Mouse (Mus musculus): ENCODE measurements around the gene Prmt9.

Gene Prmt9

DNA sequence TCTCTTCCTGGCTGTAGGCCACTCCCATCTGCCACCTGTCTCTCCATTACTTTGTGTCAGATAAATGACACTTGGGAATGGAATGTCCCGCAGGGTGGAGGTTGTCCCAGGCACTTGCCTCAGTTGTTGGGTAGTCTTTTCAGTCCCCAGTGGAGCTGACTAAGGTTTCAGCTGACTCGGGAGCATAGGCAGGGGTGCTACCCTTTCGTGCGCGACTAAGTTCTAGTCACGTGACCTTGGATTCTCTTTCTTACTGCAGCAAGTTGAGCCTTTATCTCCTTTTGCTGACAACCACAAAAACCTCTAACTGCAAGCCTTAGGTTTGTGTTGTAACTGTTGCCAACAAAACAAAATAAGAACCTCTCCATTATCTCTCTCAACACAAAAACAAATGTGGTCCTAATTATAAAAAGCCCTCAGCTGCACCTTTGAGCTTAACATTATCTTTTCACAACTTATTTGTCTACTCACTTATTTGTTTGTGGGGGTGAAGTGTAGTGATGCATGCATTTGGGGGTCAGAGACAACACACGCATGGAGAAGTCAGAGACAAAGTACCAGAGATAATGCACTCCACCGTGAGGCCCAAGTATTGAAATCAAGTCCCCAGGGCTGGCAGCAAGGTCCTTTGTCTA is 14.7 kb upstream of the Prmt9 start:
- peak; percentile 28 for DNase-seq (ENCODE audit: low read depth, low spot score)

DNA sequence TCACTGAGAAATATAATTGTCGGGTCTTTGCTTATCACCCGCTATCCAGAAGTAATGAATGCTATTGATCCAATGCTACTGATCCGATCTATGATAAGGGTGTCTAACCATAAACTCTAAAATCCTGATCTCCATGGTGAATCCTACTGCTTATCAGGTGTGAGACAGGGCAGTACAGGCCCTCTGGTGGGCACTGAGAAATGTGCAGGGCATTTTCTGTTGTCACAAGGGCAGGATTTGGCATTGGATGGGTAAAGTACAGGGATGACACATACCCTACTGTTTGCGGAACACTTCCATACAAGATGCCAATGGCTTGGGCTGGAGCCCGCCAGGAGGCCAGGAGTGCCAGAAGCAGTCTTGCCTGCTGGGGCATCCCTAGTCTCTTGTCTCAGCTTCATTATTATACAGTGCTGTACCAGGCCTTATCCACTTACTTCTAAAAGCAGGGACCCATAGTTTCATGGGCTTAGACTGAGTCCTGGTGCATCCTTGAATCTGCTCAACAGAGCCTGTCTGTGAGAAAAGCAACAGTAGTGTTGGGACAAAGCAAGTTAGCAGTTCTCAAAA is 14.1 kb upstream of the Prmt9 start:
- peak; percentile 71 for DNase-seq (ENCODE audit: low read depth, low spot score)

DNA sequence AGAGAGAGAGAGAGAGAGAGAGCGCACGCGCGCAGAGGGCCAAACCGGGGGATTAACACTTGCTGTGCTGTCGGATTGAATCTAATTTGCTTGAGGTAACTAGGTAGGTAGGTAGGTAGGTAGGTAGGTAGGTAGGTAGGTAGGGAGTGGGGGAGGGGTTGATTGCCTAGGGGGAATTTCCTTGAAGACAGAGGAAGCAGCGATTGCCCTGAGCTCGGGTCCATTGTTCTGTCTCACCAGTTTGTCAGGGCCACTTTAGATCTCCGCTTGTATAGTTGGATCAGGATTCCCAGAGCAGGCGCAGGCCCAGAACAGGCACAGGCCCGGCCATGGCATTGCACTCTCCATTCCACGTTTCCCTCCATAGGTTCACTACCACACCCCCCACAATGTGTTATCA is 12.4 kb upstream of the Prmt9 start:
- DNase-seq (ENCODE audit: low read depth, low spot score) = no peak

DNA sequence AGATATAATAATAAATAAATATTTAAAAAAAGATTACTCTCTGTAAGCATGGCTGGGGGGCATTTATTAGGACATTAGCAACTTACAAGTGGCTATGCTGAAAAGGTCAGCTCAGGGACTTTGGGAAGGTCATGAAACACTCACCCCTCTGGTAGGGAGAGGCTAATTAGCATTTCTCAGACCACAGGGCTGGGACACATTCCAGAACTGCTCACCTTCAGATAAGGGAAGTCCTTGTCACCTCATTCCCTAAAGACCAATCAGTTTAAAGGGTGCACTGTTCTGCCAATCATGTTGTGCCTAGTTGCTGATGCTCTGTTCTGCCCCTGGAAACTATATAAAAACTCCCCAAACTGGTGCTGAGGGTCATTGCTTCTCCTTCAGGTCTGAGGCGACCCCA is 10.9 kb upstream of the Prmt9 start:
- DNase-seq (ENCODE audit: low read depth, low spot score) = no peak

DNA sequence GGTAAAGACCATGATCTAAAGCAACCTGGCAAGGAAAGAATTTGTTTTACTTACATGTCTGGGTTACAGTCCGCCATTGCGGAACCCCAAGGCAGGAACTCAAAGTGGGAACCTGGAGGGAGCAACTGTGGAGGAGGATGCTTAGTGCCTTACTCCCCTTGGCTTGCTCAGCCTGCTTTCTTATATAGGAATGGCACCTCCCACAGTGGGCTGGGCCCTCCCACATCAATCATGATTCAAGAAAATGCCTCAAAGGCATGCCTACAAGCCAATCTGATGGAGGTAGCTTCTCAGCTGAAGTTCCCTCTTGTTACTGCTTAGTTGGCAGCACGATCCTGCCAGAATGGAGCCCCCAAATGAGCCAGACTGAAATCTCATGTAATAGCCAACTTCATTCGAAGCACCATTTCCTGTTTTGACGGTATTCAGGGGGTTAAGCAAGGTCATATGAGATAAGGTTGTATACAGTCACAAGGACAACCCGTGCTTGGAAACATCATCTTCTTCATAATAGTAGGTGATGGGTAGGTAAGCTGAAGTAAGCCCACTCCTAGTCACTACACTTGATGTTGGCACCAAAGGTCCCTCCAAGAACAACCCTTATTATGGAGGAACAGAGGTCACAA is 5.9 kb upstream of the Prmt9 start:
- peak; percentile 43 for DNase-seq (ENCODE audit: low read depth, low spot score)

DNA sequence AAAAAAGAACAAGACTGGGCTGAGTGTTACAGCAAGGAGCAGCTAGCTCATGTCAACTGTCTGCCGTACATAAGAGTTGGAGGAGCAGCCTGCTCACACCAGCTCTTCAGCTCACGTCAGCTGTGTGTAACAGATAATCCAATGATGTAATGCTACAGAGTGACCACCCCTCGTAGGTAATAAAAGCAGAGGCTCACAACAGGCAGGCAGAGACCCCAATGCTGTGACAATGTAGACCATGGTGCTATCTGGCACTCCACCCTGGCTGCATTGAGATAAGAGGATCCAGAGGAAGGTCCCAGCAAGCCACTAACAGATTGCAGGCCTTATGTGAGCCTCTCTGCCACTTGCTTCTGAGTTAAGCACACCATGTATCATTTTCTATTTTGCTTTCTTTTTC is 4.8 kb upstream of the Prmt9 start:
- DNase-seq (ENCODE audit: low read depth, low spot score) = no peak

DNA sequence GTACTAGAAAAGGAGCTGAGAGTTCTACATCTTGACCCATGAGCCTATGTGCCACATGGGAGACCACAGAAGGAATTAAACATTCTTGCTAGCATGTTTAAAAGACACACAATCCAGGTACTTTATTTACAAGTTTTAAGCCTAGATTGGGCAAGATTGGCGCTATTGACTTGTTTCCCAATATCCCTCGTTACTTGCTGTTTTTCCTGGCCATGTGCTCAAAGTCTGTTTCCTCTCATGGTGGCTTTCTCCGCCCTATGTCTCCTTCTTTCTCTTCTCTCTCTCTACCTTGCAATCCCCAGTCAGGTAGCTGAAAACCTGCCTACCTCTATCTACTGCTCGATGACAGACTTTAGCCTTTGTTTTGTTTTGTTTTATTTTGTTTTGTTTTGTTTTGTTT is 3.6 kb upstream of the Prmt9 start:
- DNase-seq (ENCODE audit: low read depth, low spot score) = no peak

DNA sequence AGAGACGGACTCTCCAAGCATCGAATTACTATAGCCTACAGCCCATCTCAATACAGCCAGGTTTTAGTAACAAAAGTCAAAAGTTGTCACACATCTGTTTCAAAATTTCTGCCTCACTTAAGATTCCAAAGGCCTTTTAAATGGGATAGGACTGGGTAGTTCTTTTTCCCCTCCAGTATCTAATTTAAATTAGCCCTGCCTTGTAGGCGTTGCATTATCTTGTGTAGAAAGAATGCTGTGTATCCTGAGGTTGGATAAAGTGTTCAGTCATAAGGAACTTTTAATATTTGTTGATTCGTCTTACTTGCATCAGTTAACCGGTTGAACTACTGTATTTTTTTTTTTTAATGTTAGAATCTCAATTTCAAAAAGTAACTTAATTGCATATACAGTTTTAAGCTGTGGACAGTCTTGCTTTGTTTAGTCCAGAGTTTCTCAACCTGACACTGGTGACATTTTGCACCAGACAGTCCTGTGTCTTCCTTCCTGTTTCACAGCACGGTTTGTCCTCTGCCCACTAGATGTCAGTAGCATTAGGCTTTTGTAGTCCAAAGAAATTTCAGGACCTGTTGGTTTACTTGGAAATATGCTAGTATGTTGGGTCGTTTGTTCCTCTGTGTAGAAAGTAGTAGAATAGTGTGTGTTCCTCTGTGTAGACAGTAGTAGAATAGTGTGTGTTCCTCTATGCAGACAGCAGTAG is 834 bp downstream of the Prmt9 start:
- DNase-seq (ENCODE audit: low read depth, low spot score) = peak; percentile 70

DNA sequence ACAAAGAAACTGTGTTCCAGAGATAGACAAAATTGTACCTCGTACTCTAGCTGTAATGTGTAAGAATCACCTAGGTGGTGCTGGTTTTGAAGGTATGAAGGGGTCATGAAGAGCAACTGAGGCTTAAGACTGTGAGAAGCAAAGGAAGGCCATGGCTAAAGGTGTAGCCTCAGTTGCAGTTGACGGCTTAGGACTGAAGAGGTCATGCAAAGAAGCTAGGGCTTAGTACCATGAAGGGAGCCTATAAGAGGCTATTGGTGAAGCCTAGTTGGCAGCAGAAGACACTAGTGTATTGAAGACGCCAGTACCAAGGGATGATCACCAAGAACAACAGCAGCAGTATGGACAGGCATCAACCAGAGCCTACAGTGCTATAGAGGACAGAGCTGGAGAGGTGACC is 3.3 kb downstream of the Prmt9 start:
- DNase-seq (ENCODE audit: low read depth, low spot score) = no peak

DNA sequence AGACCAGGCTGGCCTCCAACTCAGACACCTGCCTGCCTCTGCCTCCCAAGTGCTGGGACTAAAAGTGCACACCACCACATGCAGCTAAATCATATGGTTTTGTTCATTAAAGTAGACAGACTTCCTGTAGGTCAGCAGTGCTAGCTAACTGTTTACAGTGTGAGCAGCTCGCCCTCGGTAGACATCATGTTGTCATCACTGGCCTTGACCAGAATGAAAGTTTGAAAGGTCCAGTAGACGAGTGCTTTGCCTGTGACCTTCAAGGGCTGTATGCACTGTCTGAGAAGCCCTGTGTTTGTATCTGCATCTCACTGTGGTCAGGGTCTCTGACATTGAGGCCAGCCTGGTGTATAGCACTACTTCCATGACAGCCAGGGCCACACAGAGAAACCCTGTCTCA is 12.2 kb downstream of the Prmt9 start:
- no peak for DNase-seq (ENCODE audit: low read depth, low spot score)

DNA sequence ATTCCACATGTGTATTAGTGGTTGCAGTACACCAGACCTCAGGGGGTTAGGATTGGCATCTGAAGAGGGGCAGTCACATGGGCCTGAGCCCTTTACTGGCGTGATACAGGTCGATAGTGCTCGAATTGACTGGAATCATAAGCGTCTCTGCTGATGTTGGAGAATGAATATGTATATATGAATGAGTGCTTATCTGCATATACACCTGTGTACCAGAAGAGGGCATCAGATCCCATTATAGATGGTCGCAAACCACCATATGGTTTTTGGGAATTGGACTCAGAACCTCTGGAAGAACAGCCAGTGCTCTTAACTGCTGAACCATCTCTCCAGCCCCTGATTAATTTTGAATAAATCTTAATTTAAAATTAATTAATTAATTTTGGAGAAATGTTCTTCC is 25.0 kb downstream of the Prmt9 start:
- peak; percentile 5 for DNase-seq (ENCODE audit: low read depth, low spot score)

DNA sequence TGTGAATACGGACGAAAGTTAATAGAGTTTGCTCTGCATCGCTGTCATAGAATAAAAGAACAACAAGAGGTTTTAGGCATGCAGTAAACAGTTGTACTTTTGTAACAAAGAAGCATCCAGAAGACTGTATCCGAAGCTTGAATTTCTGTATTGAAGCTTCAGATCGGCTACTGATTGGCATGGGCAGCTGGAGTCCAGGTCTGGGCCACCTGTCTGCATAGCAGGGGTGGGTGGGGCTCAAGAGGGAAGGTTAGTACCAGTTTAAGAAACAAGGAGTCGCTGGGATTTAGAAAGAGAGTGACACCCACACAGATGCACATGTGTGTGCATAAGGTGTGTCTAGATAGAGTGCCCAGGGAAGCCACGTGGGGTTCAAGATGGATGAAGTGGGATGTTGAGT is 28.5 kb downstream of the Prmt9 start:
- no peak for DNase-seq (ENCODE audit: low read depth, low spot score)

DNA sequence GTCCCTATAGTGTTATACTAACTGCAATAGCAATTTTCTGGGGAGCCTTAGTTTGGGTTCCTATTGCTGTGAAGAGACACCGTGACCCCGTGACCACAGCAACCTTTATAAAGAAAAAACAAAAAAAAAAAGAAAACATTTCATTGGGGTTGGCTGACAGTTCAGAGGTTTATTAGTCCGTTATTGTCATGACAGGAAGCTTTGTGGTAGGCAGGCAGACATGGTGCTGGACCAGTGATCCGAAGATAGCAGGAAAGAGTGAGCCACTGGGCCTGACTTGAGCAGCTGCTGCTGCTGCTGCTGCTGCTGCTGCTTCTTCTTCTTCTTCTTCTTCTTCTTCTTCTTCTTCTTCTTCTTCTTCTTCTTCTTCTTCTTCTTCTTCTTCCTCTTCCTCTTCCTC is 35.0 kb downstream of the Prmt9 start:
- DNase-seq (ENCODE audit: low read depth, low spot score) = no peak

DNA sequence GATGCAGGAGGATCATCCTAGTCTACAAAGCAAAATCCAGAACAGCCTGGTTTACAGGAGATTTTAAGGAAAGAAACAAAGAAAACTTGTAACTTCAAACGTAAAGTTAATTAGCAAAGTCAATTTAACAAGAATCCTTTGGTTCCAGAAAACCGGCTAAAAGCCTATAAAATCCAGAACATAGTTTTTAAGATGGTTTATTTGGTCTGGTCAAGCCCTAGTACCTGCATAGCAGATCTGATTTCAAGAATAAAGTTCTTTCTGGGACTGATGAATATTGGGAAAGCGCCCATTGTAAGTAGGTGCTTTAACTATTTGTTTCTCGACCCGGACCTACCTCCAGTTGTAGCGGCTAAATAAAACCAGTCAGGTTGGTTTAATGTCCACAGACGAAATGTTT is 60.4 kb downstream of the Prmt9 start:
- no peak for DNase-seq (ENCODE audit: low read depth, low spot score)

DNA sequence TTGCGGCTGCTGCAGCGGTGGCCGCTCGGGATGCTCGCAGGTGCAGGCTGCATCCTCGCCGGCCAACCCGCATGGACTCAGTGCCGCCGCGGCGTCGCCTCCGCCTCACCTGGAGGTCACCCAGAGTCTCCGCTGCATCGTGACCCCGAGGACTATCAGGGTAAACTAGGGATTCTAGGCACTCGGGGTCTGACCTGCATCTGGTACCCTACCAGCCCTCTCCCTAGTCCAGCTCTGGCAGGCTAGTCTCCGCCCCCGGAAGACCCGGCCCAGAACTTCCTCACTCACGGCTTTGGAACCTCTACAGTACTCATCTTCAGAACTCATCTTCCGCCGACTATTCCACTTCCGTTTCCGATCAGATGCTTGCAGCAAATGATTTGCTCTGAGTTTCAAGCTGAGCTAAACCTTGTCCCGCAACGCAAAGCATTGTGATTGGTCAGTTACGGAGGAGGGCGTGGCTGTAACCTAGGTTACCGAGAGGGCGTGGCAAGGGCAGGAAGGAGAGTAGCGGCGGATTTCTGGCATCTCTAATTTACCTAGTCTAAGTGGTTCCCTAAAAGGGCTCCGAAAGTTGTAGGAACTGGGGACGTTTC is 61.3 kb downstream of the Prmt9 start, which contains the start of gene Tmem184c:
Gene Tmem184c, minus strand, starts transcription at position 325 of the 596 bp plus-strand sequence.
- DNase-seq (ENCODE audit: low read depth, low spot score) = peak; percentile 99

DNA sequence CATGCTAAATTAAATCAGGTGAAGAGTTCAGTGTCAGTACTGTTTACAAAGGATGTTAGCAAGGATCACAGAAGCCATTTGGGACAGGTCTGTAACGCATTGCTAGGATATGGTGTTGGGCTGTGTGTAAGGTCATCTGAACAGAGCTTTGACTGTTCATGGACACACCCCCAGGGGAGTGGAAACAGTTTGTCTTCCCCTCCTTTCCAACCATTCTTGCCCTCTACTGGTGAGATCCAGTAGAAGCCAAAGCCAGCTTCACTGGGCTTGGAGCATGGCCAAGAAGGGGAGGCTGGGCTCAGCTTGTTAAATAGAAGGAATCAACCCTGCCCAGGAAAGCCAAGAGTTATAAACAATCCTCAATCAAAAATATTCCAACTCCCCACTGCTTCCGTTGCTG is 68.7 kb downstream of the Prmt9 start:
- DNase-seq (ENCODE audit: low read depth, low spot score) = peak; percentile 37

DNA sequence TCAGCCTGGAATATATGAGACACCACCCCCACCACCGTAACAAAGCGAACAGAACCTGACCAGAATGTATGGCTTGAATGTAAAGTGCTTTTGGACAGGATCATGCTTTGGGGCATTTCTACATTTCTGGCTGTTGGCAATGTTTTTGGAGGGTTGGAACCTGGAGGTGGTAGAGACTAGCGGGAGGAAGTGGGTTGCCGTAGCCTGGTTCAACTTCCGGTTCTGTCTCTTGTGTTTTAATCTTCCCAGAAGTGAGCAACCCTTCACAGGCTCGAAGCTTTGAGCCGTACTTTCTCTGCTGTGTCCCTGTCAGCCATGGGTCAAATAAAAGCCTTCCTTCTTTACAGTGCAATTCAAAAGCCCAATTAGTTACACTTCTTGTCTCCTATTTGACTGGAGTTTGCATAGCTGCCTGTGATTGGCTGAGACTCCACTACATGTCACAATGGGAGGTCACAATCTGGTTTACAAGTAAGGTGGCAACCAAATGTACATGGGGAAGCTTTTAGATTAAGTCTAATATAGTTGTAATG is 74.5 kb downstream of the Prmt9 start:
- DNase-seq (ENCODE audit: low read depth, low spot score) = peak; percentile 22

DNA sequence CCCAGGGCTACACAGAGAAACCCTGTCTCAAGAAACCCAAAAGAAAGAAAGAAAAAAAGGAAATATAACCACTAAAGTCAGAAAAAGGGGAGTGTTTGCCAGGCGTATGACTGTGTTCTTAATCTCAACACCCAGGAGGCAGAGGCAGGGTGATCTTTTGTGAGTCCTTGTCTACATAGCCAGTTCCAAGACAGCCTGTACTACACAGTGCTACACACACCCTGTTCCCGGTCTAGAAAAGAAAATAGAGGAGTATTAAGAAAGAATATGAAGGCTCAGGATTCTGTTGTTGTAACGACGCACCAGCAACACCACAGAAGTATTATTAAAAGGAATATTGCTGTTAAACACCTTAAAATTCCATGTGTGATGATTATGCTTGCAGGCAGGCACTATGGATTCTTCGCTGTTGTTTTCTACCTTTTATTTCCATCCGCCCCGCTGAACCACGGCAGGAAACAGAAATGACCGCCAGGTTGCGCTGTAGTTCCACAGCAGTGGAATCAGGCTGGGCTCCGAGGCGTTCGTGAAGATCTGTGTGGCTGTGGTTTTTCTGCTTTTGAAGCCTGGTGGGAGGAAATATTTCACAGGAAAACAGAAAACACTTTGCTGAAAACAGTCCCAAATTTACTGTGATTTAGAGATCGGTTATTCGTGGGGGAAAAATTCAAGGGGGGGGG is 80.8 kb downstream of the Prmt9 start:
- peak; percentile 89 for DNase-seq (ENCODE audit: low read depth, low spot score)

DNA sequence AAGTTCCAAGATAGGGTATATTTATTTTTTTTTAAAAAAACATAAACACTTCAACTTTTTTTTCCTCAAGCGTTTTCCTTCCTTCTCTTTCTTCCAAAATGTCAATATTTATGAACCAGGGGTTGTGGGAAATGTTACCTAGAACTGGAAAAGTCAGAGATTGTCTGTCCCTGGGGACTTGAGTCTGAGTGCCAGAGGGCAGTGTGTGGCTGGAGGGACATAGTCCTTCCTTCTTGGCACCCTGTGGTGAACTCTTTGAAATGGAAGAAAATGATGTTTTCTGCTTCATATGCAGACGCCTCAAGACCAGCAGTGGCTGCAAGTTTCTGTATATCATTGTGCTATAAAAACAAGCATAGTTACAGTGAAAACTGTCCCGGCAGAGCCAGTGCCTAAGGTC is 81.5 kb downstream of the Prmt9 start:
- no peak for DNase-seq (ENCODE audit: low read depth, low spot score)

Data from CD4-positive, CD25-positive, alpha-beta regulatory T cell, adult 2 months (primary cell).